ENCODE assay signal across 12 mouse cellular contexts in the genomic region with DNA sequence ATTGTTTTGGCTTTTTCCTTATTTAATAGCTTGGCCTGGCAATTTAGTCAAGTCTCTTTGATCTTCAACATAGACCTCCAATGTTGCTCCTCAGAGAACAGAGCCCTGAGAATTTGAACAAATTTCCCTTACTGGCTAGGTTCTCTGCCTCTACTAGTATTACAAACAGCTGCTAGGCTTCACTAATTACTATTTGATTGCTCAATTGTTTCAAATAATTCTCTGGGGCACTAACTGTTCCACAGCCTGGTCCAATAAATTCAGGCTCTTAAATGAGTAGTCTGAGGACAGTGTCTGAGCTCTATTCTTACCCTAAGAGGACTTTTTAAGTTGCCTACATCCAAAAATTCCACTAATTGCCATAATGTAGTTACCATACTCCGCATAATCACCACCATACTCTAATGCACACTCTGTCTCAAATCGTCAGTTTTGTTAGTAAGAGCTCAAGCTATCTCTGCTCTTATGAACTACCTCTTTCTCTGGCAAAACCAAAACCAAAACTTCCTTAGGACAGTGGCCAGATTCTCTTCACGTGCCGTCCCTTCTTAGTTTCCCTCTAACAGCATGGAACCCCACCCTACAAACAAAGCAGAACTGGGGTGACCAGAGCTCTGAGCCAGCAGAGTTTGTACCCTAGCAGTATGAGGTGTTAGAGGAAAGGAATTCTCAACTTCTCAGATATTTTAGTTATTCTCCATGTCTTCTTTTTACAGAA.
A peak's percentile ranks its signal among the peaks of the same experiment; 100 is the strongest.
DNase-seq lines count a peak whose midpoint lies in the region; ATAC-seq lines count a peak whose summit lies in the region.
"Had no signal": no experiment of that assay in that cellular context is flagged by ENCODE, and none has a peak within 500 bp of the region (broad histone marks: within the 10 kb centered on the region; RNA-seq: fewer than 3 reads in every experiment).

No protein-coding gene starts in this region.

- H3K4me3 ChIP-seq in midbrain, embryonic 16.5 days (ENCODE audit: low read depth, low read length): no peak overlapping the region
- no peak overlapping the region for H3K4me3 ChIP-seq in forebrain, embryonic 11.5 days (ENCODE audit: low read depth, low read length)
- H3K4me3 ChIP-seq: hindbrain, embryonic 12.5 days; kidney, embryonic 15.5 days; liver, embryonic 15.5 days had no signal

- no peaks in the 10 kb centered on the region for H3K4me1 ChIP-seq in midbrain, embryonic 16.5 days (ENCODE audit: control insufficient read depth, insufficient read depth, low read length)
- no peaks in the 10 kb centered on the region for H3K4me1 ChIP-seq in forebrain, embryonic 11.5 days (replicated peaks; ENCODE audit: control insufficient read depth, insufficient read depth, low read length)
- H3K4me1 ChIP-seq: hindbrain, embryonic 12.5 days; kidney, embryonic 15.5 days; liver, embryonic 15.5 days had no signal

- no peaks in the 10 kb centered on the region for H3K9me3 ChIP-seq in midbrain, embryonic 16.5 days (replicated peaks; ENCODE audit: control insufficient read depth, low read length, poor library complexity, severe bottlenecking)
- H3K9me3 ChIP-seq in forebrain, embryonic 11.5 days (ENCODE audit: control insufficient read depth, low read length): no peaks in the 10 kb centered on the region
- H3K9me3 ChIP-seq: hindbrain, embryonic 12.5 days; kidney, embryonic 15.5 days; liver, embryonic 15.5 days had no signal

- WGBS in midbrain, embryonic 16.5 days: 84% methylated on average over 4 of the region's 4 CpGs
- WGBS in forebrain, embryonic 11.5 days: 89% methylated on average over 4 of the region's 4 CpGs

- H3K9ac ChIP-seq in midbrain, embryonic 16.5 days (ENCODE audit: low read depth, low read length): no peak overlapping the region
- H3K9ac ChIP-seq in forebrain, embryonic 11.5 days (ENCODE audit: low read length): no peak overlapping the region
- H3K9ac ChIP-seq: hindbrain, embryonic 12.5 days; kidney, embryonic 15.5 days; liver, embryonic 15.5 days had no signal

- DNase-seq in heart, adult 8-10 months (ENCODE audit: low spot score): peak; percentile 59
- no peak for DNase-seq in heart, postnatal 36 days
- DNase-seq in B cell, adult 2 months: peak; percentile 34 to 47
- DNase-seq in forelimb bud, embryonic 11.5 days (ENCODE audit: low read depth, low spot score): peak; percentile 29
- peak; percentile 69 for DNase-seq in lung, postnatal 36 days
- no peak for DNase-seq in urinary bladder, adult 18-20 months (ENCODE audit: low spot score in 2 of 2)
- no peak for DNase-seq in forebrain, embryonic 11.5 days (ENCODE audit: low spot score)
- DNase-seq: cerebellum, postnatal 14 days had no signal

- no peak for ATAC-seq in midbrain, embryonic 16.5 days
- no peak for ATAC-seq in forebrain, embryonic 11.5 days (replicated peaks; ENCODE audit: low FRiP score)

- H3K27ac ChIP-seq in midbrain, embryonic 16.5 days (ENCODE audit: low read length): no peak overlapping the region
- H3K27ac ChIP-seq in forebrain, embryonic 11.5 days (ENCODE audit: low read depth, low read length): no peak overlapping the region
- H3K27ac ChIP-seq: hindbrain, embryonic 12.5 days; kidney, embryonic 15.5 days; liver, embryonic 15.5 days had no signal

- intact Hi-C loops in heart, postnatal 36 days (cut with DNase I): no loop called here

- H3K4me2 ChIP-seq in midbrain, embryonic 16.5 days (ENCODE audit: low read length): no peak overlapping the region
- H3K4me2 ChIP-seq in forebrain, embryonic 11.5 days (ENCODE audit: low read depth, low read length, severe bottlenecking): no peak overlapping the region
- H3K4me2 ChIP-seq: hindbrain, embryonic 12.5 days; kidney, embryonic 15.5 days; liver, embryonic 15.5 days had no signal

- H3K27me3 ChIP-seq in midbrain, embryonic 16.5 days (ENCODE audit: control insufficient read depth, insufficient read depth, low read depth, low read length): no peaks in the 10 kb centered on the region
- H3K27me3 ChIP-seq in forebrain, embryonic 11.5 days (ENCODE audit: control insufficient read depth, insufficient read depth, low read length): no peaks in the 10 kb centered on the region
- H3K27me3 ChIP-seq: hindbrain, embryonic 12.5 days; kidney, embryonic 15.5 days; liver, embryonic 15.5 days had no signal

- no peaks in the 10 kb centered on the region for H3K36me3 ChIP-seq in midbrain, embryonic 16.5 days (ENCODE audit: control insufficient read depth, insufficient read depth, low read length)
- H3K36me3 ChIP-seq in forebrain, embryonic 11.5 days (ENCODE audit: control insufficient read depth, insufficient read depth, low read length): no peaks in the 10 kb centered on the region
- H3K36me3 ChIP-seq: hindbrain, embryonic 12.5 days; kidney, embryonic 15.5 days; liver, embryonic 15.5 days had no signal

Comparison
In these comparisons a context has a peak if more than half of its experiments do, and no peak if none do; other contexts are left out.
1. DNase-seq: peak in heart, adult 8-10 months (single experiment), B cell, adult 2 months (2 of 2), forelimb bud, embryonic 11.5 days (single experiment) and lung, postnatal 36 days (single experiment); none in heart, postnatal 36 days (0 of 2), urinary bladder, adult 18-20 months (0 of 2) and forebrain, embryonic 11.5 days (single experiment).